Mouse (Mus musculus): ENCODE results near the gene Pgm1.

- TF ChIP-seq POLR2A (IDR thresholded peaks at IDR 0.05; ENCODE audit: control insufficient read depth in 1 of 2, insufficient read depth in 1 of 2, low read depth in 1 of 2, low read length in 2 of 2, poor library complexity in 1 of 2) (no peak), ZKSCAN1 (IDR thresholded peaks at IDR 0.05; ENCODE audit: low read depth, low read length) (no peak), CTCF (IDR thresholded peaks at IDR 0.05 in 2 of 3, conservative IDR thresholded peaks at IDR 0.05 in 1 of 3; ENCODE audit: control insufficient read depth in 1 of 3, insufficient read depth in 1 of 3, low read depth in 2 of 3, low read length in 3 of 3, poor library complexity in 1 of 3, severe bottlenecking in 1 of 3) (no peak)
Observed at GRCm38 (mm10) chr4:100001806-100002205, 72.6 kb downstream of the Pgm1 start.
